Mouse (Mus musculus) G1E-ER4 (cell line): ENCODE measurements around the gene Tm4sf19. TPM values are rescaled to one million over a fixed set of nuclear protein-coding genes. Genes with fewer than 3 reads are reported as not detected.

ENCODE experiments used
- GATA1 ChIP-seq: IDR thresholded peaks from one replicate; pipeline ENCODE4 v1.8.0; 2012; ENCODE audit warnings: low read length, inconsistent platforms
- polyA plus RNA-seq: library from polyadenylated mRNA; stranded (reverse); fragments of >175 nt; gene quantifications from 2 replicates; pipeline ENCODE4 v1.2.3, GENCODE M21; 2012

Tm4sf19 gene
- polyA plus RNA-seq, 1 experiment, result not detected

GRCm38 (mm10) chr16:32450133-32450532, 49.8 kb downstream of the Tm4sf19 start:
- TF ChIP-seq GATA1, result no peak

- TF ChIP-seq GATA1, result no peak
Measured at GRCm38 (mm10) chr16:32453102-32453501, 52.8 kb downstream of the Tm4sf19 start.

GRCm38 (mm10) chr16:32454646-32455045, 54.3 kb downstream of the Tm4sf19 start:
- TF ChIP-seq GATA1, result no peak

GRCm38 (mm10) chr16:32456086-32456485, 55.8 kb downstream of the Tm4sf19 start:
- no peak for TF ChIP-seq GATA1

DNA sequence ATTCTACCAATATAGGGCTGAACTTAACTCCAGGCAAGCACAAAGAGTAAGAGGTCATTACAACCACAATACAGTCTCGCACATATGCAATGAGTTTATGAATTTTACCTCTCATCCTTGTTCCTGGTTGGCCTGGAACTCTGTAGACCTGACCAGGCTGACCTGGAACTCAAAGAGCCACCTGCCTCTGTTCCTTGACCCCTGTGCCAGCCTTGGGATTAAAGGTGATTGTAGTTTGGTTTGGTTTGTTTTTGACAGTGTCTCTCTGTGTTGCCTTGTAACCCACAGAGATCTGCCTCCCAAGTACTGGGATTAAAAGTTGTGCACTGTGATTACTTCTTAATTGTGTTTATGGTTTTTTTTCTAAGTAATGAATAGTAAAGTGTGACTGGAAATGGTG, 56.5 kb downstream of the Tm4sf19 start:
- TF ChIP-seq GATA1, result no peak

Other genes starting within 250 kb of the Tm4sf19 start
- 70.3 and 74.8 TPM in 2 replicates for gene Nrros, start 234.9 kb upstream of the Tm4sf19 start, polyA plus RNA-seq
- gene Bex6, start 220.7 kb upstream of the Tm4sf19 start, polyA plus RNA-seq, result not detected in 2 replicates
- 6.3 and 9.0 TPM in 2 replicates for gene Fbxo45, start 153.3 kb upstream of the Tm4sf19 start, polyA plus RNA-seq
- 13.0 and 15.6 TPM in 2 replicates for gene Wdr53, start 153.3 kb upstream of the Tm4sf19 start, polyA plus RNA-seq
- not detected in 2 replicates for gene Smco1, start 129.0 kb upstream of the Tm4sf19 start, polyA plus RNA-seq
- 14.1 and 15.3 TPM in 2 replicates for gene Rnf168, start 123.0 kb upstream of the Tm4sf19 start, polyA plus RNA-seq
- gene Ubxn7, start 68.2 kb upstream of the Tm4sf19 start, polyA plus RNA-seq, result 6.1 and 8.3 TPM in 2 replicates
- 0.08 and 0.10 TPM in 2 replicates for gene Tctex1d2, start 19.2 kb downstream of the Tm4sf19 start, polyA plus RNA-seq
- 50.1 and 64.7 TPM in 2 replicates for gene Pcyt1a, start 30.4 kb downstream of the Tm4sf19 start, polyA plus RNA-seq
- gene Slc51a, start 87.4 kb downstream of the Tm4sf19 start, polyA plus RNA-seq, result 0.04 and 0.11 TPM in 2 replicates
- not detected in 2 replicates for gene Zdhhc19, start 95.8 kb downstream of the Tm4sf19 start, polyA plus RNA-seq
- 6.9 and 18.2 TPM in 2 replicates for gene Tfrc, start 208.4 kb downstream of the Tm4sf19 start, polyA plus RNA-seq
- 155 and 164 TPM in 2 replicates for gene Tnk2, start 243.4 kb downstream of the Tm4sf19 start, polyA plus RNA-seq